Mouse (Mus musculus): Measurements from ENCODE around the gene Gsn.

DNA sequence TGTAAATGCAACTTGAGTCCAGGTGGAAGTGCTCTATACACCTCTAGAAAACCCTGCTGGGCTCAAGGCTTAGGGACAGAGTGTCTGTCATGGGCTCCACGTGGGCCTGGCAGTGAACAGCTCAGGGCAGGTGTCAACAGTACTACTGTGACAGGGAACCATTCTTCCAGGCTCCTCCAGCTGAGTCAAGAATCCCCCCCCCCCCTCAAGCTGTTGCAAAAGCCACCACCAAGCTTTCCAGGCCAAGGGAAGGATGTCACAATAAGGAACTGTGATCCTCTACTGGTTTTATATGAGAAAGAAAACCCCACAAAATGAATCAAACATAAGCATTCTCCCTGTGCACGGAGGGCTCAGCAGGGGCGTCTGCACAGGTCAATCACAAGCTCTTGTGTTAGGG, 58.1 kb downstream of the Gsn start:
- no peak for TF ChIP-seq CTCF (IDR thresholded peaks at IDR 0.05; ENCODE audit: borderline replicate concordance, insufficient read depth, low read length)
- no peak for TF ChIP-seq POLR2A (IDR thresholded peaks at IDR 0.05; ENCODE audit: low read depth, low read length)

All from embryonic fibroblast, embryonic 13.5 days (primary cell).